ENCODE assay signal across 8 mouse cellular contexts in genomic region chr10:108733982-108734381, GRCm38 (mm10). TPM values are rescaled to one million over a fixed set of nuclear protein-coding genes. Genes with fewer than 3 reads are reported as not detected.
DNase-seq lines count a peak whose midpoint lies in the region; ATAC-seq and TF ChIP-seq lines count a peak whose summit lies in the region.

No protein-coding gene starts in this region.

- no peak overlapping the region for H3K4me3 ChIP-seq in kidney, adult 2 months (ENCODE audit: insufficient read depth, low read depth, low read length)
- H3K4me3 ChIP-seq in kidney, embryonic 16.5 days (ENCODE audit: low read length) = no peak overlapping the region
- no peak overlapping the region for H3K4me3 ChIP-seq in E14TG2a.4 (replicated peaks; ENCODE audit: low read length)

- TF ChIP-seq CTCF in kidney, adult 2 months (conservative IDR thresholded peaks at IDR 0.05; ENCODE audit: insufficient read depth, insufficient read length, low read depth, low read length) = peak; percentile 32; the same call in 1 of the 2 replicates
- peak; percentile 14; the same call in 1 of the 2 replicates for TF ChIP-seq CTCF in E14TG2a.4 (conservative IDR thresholded peaks at IDR 0.05; ENCODE audit: low read length)

- no peaks in the 10 kb centered on the region for H3K9me3 ChIP-seq in kidney, embryonic 16.5 days (ENCODE audit: low read length)
- H3K9me3 ChIP-seq in E14TG2a.4 (ENCODE audit: low read length) = no peaks in the 10 kb centered on the region

- no peak for ATAC-seq in kidney, embryonic 16.5 days (ENCODE audit: low FRiP score, low TSS enrichment)
- ATAC-seq in activated CD4-positive, CD25-positive, alpha-beta regulatory T cell, adult 4 months = no peak

- TF ChIP-seq POLR2A in kidney, adult 2 months (IDR thresholded peaks at IDR 0.05; ENCODE audit: low read depth, low read length) = no peak

- WGBS in kidney, adult 2 months = 38% methylated on average over 2 of the region's 2 CpGs
- 56% methylated on average over 2 of the region's 2 CpGs for WGBS in kidney, embryonic 16.5 days

- H3K27ac ChIP-seq in kidney, adult 2 months (ENCODE audit: insufficient read depth, low read depth, low read length) = no peak overlapping the region
- H3K27ac ChIP-seq in kidney, embryonic 16.5 days (ENCODE audit: low read length) = no peak overlapping the region

- no peak overlapping the region for H3K4me2 ChIP-seq in kidney, embryonic 16.5 days (replicated peaks; ENCODE audit: low read depth, low read length)

- H3K36me3 ChIP-seq in kidney, adult 2 months (ENCODE audit: control insufficient read depth, insufficient read depth, low read length) = no peaks in the 10 kb centered on the region
- H3K36me3 ChIP-seq in kidney, embryonic 16.5 days (ENCODE audit: insufficient read depth, low read length) = no peaks in the 10 kb centered on the region
- H3K36me3 ChIP-seq in E14TG2a.4 (ENCODE audit: insufficient read depth, low read length) = no peaks in the 10 kb centered on the region

- H3K9ac ChIP-seq in kidney, embryonic 16.5 days (replicated peaks; ENCODE audit: low read length) = no peak overlapping the region

- no peaks in the 10 kb centered on the region for H3K4me1 ChIP-seq in kidney, adult 2 months (ENCODE audit: control insufficient read depth, insufficient read depth, low read length)
- H3K4me1 ChIP-seq in kidney, embryonic 16.5 days (ENCODE audit: insufficient read depth, low read length) = no peaks in the 10 kb centered on the region
- no peaks in the 10 kb centered on the region for H3K4me1 ChIP-seq in E14TG2a.4 (replicated peaks; ENCODE audit: low read depth, low read length)

- DNase-seq in kidney, adult 2 months = peak; percentile 19
- DNase-seq in WW6 (ENCODE audit: low read depth, low spot score) = peak; percentile 9
- peak; percentile 20 for DNase-seq in kidney, postnatal 14 days
- no peak for DNase-seq in urinary bladder, postnatal 4 days (ENCODE audit: low spot score in 2 of 2)
- no peak for DNase-seq in right cerebral cortex, postnatal 36 days (ENCODE audit: low spot score in 2 of 2)

- no peaks in the 10 kb centered on the region for H3K27me3 ChIP-seq in kidney, adult 2 months (replicated peaks; ENCODE audit: control insufficient read depth, insufficient read depth, low read length)
- no peaks in the 10 kb centered on the region for H3K27me3 ChIP-seq in kidney, embryonic 16.5 days (ENCODE audit: insufficient read depth, low read length)
- H3K27me3 ChIP-seq in E14TG2a.4 (ENCODE audit: insufficient read depth, low read length) = no peaks in the 10 kb centered on the region

RNA-seq across cellular contexts. Expression of gene Gm5136, which starts 34.0 kb away (rescaled TPM):
- polyA plus RNA-seq in kidney, adult 2 months (2012; rRNA removed) = not detected in 2 replicates
- polyA plus RNA-seq in kidney, embryonic 16.5 days (2015; fragmentation: Nextera tagmentation; extraction: Ambion mirVana) = not detected in 2 replicates
- not detected for polyA plus RNA-seq in activated CD4-positive, CD25-positive, alpha-beta regulatory T cell, adult 4 months (2017; shearing (Covaris generic))

Comparison
In these comparisons a context has a peak if more than half of its experiments do, and no peak if none do; other contexts are left out.
1. DNase-seq: peak in kidney, adult 2 months (single experiment), WW6 (single experiment) and kidney, postnatal 14 days (single experiment); none in urinary bladder, postnatal 4 days (0 of 2) and right cerebral cortex, postnatal 36 days (0 of 2).